Mouse (Mus musculus): Measurements from ENCODE around the gene Drc1.

Drc1 gene

GRCm38 (mm10) chr5:30281291-30281732, at the start of gene Drc1:
TSS of gene Drc1 (plus strand) at chr5:30281388.
- DNase-seq, result no peak

GRCm38 (mm10) chr5:30231891-30232270, 49.3 kb upstream of the Drc1 start:
- no peak for DNase-seq

GRCm38 (mm10) chr5:30232271-30232971, 48.8 kb upstream of the Drc1 start, which contains the start of gene Selenoi:
TSS of gene Selenoi (plus strand) at chr5:30232581.
- DNase-seq, result peak; percentile 99

- peak in 1 of 2 experiments; percentile 15 for DNase-seq
Measured at GRCm38 (mm10) chr5:30233042-30233441, 48.1 kb upstream of the Drc1 start.

GRCm38 (mm10) chr5:30233979-30234378, 47.2 kb upstream of the Drc1 start:
- DNase-seq, result no peak

GRCm38 (mm10) chr5:30235641-30236126, 45.5 kb upstream of the Drc1 start:
- DNase-seq, result no peak

- DNase-seq, result no peak
Measured at GRCm38 (mm10) chr5:30238533-30238932, 42.7 kb upstream of the Drc1 start.

GRCm38 (mm10) chr5:30240552-30240951, 40.6 kb upstream of the Drc1 start:
- no peak for DNase-seq

GRCm38 (mm10) chr5:30242410-30242809, 38.8 kb upstream of the Drc1 start:
- DNase-seq, result no peak

GRCm38 (mm10) chr5:30243741-30244140, 37.4 kb upstream of the Drc1 start:
- no peak for DNase-seq

- DNase-seq, result no peak
Measured at GRCm38 (mm10) chr5:30245861-30246416, 35.2 kb upstream of the Drc1 start.

GRCm38 (mm10) chr5:30247666-30248065, 33.5 kb upstream of the Drc1 start:
- DNase-seq, result no peak

GRCm38 (mm10) chr5:30255567-30256354, 25.4 kb upstream of the Drc1 start:
- no peak for DNase-seq

- DNase-seq, result no peak
Measured at GRCm38 (mm10) chr5:30258776-30259175, 22.4 kb upstream of the Drc1 start.

GRCm38 (mm10) chr5:30270571-30271190, 10.5 kb upstream of the Drc1 start:
- no peak for DNase-seq

- peak in 1 of 2 experiments; percentile 8 for DNase-seq
Measured at GRCm38 (mm10) chr5:30271599-30272281, 9.4 kb upstream of the Drc1 start.

- peak; percentile 18 to 45 for DNase-seq
Measured at GRCm38 (mm10) chr5:30276361-30276760, 4.8 kb upstream of the Drc1 start.

- DNase-seq, result no peak
Measured at GRCm38 (mm10) chr5:30278952-30279351, 2.2 kb upstream of the Drc1 start.

GRCm38 (mm10) chr5:30279446-30279845, 1.7 kb upstream of the Drc1 start:
- no peak for DNase-seq

- DNase-seq, result no peak
Measured at GRCm38 (mm10) chr5:30280864-30281263, 324 bp upstream of the Drc1 start.

GRCm38 (mm10) chr5:30285944-30286799, 5.0 kb downstream of the Drc1 start:
- DNase-seq, result no peak

Data from thymus, adult 18-20 months (tissue).